Mouse (Mus musculus): ENCODE data around the gene Gulp1. TPM values are rescaled to one million over a fixed set of nuclear protein-coding genes. Genes with fewer than 3 reads are reported as not detected.

The Gulp1 gene
- total RNA-seq, 2 experiments from 2014 or later = 5.4 to 6.3 TPM

GRCm38 (mm10) chr1:44679415-44679814 lies 128.1 kb downstream of the Gulp1 start:
- no peak for DNase-seq (ENCODE audit: extremely low spot score in 1 of 2, low spot score in 2 of 2)
- intact Hi-C loops (cut with DNase I) = no loop called here

DNA sequence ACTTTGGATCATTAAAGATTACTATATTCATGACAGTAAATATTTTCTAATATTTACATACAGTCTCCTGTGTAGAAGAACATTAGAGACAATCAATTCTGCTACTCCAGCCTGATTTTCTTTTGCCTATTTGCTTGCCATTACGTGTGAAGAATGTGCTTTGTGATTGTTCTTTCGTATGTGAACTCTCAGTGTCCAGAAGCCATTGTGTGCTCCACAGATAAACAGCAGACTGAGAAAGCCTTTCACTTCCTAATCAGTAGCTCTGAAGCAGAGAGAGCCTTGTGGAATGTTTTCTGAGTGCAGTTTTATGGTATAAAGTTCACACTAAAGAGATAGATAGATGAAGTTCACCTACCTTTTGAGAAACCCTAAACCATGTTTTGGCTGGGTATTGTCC lies 131.2 kb downstream of the Gulp1 start:
- DNase-seq (ENCODE audit: extremely low spot score in 1 of 2, low spot score in 2 of 2) = no peak
- intact Hi-C loops (cut with DNase I) = no loop called here

DNA sequence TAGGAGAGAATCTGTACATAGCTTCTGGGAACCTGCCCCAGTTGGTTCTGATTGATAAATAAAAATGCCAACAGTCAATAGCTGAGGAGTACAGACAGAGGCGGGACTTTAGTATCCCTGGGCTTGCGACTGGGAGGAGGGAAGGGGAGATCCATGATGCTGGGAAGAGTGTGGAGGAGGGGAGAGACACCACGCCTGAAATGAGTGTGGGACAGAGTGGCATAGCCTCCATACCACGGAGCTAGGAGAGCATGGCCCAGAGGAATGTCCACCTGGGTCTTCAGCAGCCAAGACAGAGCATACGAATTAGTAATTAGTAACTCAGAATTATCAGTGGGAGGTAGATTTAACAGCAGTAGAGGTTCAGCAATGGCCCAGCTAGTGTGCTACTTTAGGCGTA lies 132.4 kb downstream of the Gulp1 start:
- intact Hi-C loops (cut with DNase I) = no loop called here

DNA sequence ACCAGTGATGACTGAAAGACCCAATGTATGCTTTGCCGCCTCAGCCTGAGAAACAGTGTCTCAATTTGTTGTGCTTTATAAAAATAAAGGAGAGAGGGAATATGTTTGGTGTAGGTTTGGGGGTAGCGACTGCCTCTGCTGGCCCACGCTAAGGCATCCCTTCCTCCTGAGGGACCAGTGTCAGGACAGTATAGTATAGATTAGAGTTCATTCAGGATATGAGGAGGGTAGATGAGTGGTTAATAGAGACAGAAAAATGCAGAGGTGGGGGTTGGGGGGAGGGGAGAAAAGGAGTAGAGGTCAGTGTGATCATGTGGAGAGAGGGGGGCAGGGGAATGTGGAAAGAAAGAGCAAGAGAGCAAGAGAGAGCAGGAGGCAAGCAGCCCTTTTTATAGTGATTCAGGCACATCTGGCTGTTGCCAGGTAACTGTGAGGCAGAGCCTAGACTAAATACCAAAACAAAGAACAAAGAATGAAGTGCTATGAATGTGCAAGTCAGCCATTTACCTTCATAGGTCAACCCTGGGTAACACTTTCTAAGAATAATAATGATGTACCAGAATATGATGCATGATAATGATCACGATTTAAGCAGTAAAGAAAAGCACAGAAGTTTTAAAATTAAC lies 169.6 kb downstream of the Gulp1 start:
- intact Hi-C loops (cut with DNase I) = no loop called here
- DNase-seq (ENCODE audit: extremely low spot score in 1 of 2, low spot score in 2 of 2) = no peak

More for the DNA sequence above, 132.4 kb downstream of the Gulp1 start:
- no peak for DNase-seq (ENCODE audit: extremely low spot score in 1 of 2, low spot score in 2 of 2)

GRCm38 (mm10) chr1:44741256-44741655 lies 189.9 kb downstream of the Gulp1 start:
- DNase-seq (ENCODE audit: extremely low spot score in 1 of 2, low spot score in 2 of 2) = peak; percentile 7 to 19

GRCm38 (mm10) chr1:44745711-44746110 lies 194.4 kb downstream of the Gulp1 start:
- intact Hi-C loops (cut with DNase I) = loop anchor here (2.0 to 10.0 kb wide), 3 partner anchors 569 to 1022 kb away; no protein-coding TSS in a partner anchor
- DNase-seq (ENCODE audit: extremely low spot score in 1 of 2, low spot score in 2 of 2) = peak; percentile 23 to 63

More at GRCm38 (mm10) chr1:44741256-44741655, 189.9 kb downstream of the Gulp1 start:
- intact Hi-C loops (cut with DNase I) = loop anchor here (2.0 to 10.0 kb wide), 3 partner anchors 189 to 934 kb away; partner anchors contain the start of gene Gulp1

- no peak for DNase-seq (ENCODE audit: extremely low spot score in 1 of 2, low spot score in 2 of 2)
- intact Hi-C loops (cut with DNase I) = no loop called here
Observed at GRCm38 (mm10) chr1:44750731-44751730, 199.7 kb downstream of the Gulp1 start.

DNA sequence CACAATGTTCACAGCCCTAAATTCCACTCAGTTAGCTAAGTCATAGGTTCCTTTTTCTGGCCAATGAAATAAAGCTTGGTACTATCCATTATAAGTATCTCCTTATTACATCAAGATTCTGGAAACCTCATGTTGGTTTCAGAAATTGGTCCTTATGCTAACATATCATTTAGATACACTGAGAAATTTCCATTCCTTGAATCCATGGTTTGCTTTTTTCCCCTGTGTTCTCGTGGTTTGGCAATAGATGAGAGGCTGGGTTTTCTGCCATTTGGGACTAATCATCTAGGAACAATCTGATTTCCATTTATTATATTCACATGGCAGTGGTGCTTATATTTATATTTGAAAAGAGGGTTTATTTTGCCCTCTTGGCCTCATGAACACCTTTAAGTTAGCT lies 226.9 kb downstream of the Gulp1 start:
- intact Hi-C loops (cut with DNase I) = no loop called here
- DNase-seq (ENCODE audit: extremely low spot score in 1 of 2, low spot score in 2 of 2) = no peak

GRCm38 (mm10) chr1:44803594-44804372 lies 252.5 kb downstream of the Gulp1 start:
- intact Hi-C loops (cut with DNase I) = no loop called here
- no peak for DNase-seq (ENCODE audit: extremely low spot score in 1 of 2, low spot score in 2 of 2)

GRCm38 (mm10) chr1:44806368-44806767 lies 255.1 kb downstream of the Gulp1 start:
- intact Hi-C loops (cut with DNase I) = no loop called here
- no peak for DNase-seq (ENCODE audit: extremely low spot score in 1 of 2, low spot score in 2 of 2)

- no peak for DNase-seq (ENCODE audit: extremely low spot score in 1 of 2, low spot score in 2 of 2)
- intact Hi-C loops (cut with DNase I) = no loop called here
Observed at GRCm38 (mm10) chr1:44810336-44810735, 259.0 kb downstream of the Gulp1 start.

DNA sequence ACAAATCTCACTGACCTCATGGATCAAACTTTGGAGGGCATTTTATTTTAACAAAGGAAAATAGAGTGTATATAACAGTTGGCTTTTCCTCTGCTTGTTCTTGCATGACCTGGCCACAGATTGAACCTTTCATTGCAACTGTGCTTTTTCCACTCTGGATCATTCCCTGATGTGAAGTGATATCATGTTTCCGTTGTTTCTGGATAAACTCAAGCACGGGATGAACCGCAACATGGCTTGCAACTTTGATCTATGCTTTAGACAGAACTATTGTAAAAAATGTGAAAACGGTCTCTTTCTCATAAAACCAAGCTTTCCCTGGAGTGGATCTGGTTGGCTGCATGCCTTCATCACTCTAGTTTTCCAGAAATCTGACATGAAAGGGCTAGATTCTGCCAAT lies 282.6 kb downstream of the Gulp1 start:
- intact Hi-C loops (cut with DNase I) = no loop called here

More for the DNA sequence above, 282.6 kb downstream of the Gulp1 start:
- no peak for DNase-seq (ENCODE audit: extremely low spot score in 1 of 2, low spot score in 2 of 2)
